Mouse (Mus musculus) CH12.LX (cell line): ENCODE measurements at regions not wholly inside any gene's neighbourhood (a gene's known extent, or its start where the extent isn't known, plus 50 kb on each side); places are given as distances from the start of the nearest gene placed in this dataset.

ENCODE experiments used
- DNase-seq: peaks from one replicate; pipeline ENCODE4 v3.0.0-alpha.2; 2013; ENCODE audit errors: extremely low read depth
- H3K27ac ChIP-seq: 2 replicates; pipeline ENCODE4 v1.5.1; 2012; ENCODE audit warnings: low read depth, mild to moderate bottlenecking, control low read depth, moderate library complexity; ENCODE audit not compliant: insufficient read depth
- H3K27me3 ChIP-seq: replicated peaks from 2 replicates; pipeline ENCODE3; 2012; ENCODE audit warnings: inconsistent platforms
- H3K36me3 ChIP-seq, 2 experiments: replicated peaks in 1 of 2; 2 replicates each; pipeline versions ENCODE3 to v1.6.1; 2012; ENCODE audit warnings: inconsistent platforms in 1 of 2, low read length in 1 of 2, mild to moderate bottlenecking in 1 of 2, mixed read lengths in 1 of 2, moderate library complexity in 1 of 2; ENCODE audit not compliant: control insufficient read depth in 1 of 2, insufficient read depth in 1 of 2
- H3K4me1 ChIP-seq, 2 experiments: 2 replicates each; pipeline ENCODE4 v1.6.1; 2012; ENCODE audit warnings: inconsistent platforms in 1 of 2, moderate library complexity in 1 of 2; ENCODE audit not compliant: insufficient read depth in 2 of 2, control insufficient read depth in 1 of 2
- H3K4me2 ChIP-seq: 2 replicates; pipeline ENCODE4 v1.6.1; 2012; ENCODE audit warnings: low read depth, mild to moderate bottlenecking, control low read depth; ENCODE audit not compliant: poor library complexity, insufficient read depth, severe bottlenecking
- H3K4me3 ChIP-seq, 3 experiments: fragments of 150-350 bp in 1 of 3; sonication (generic) in 1 of 3; replicated peaks in 1 of 3; 2 replicates each; pipeline versions ENCODE3 to v1.5.1; 2011 to 2012; ENCODE audit warnings: low read depth in 2 of 3, low read length in 2 of 3, mild to moderate bottlenecking in 2 of 3, moderate library complexity in 2 of 3, control low read depth in 1 of 3, improper control_type of control experiment in 1 of 3, inconsistent platforms in 1 of 3, mixed read lengths in 1 of 3; ENCODE audit not compliant: poor library complexity in 1 of 3
- H3K79me2 ChIP-seq: replicated peaks from 2 replicates; pipeline ENCODE4 v1.6.1; 2012; ENCODE audit warnings: mild to moderate bottlenecking, moderate library complexity; ENCODE audit not compliant: control insufficient read depth, poor library complexity, insufficient read depth, severe bottlenecking; ENCODE audit errors: extremely low read depth
- H3K9ac ChIP-seq: 2 replicates; pipeline ENCODE4 v1.6.1; 2012; ENCODE audit warnings: low read depth, mild to moderate bottlenecking, control low read depth, moderate library complexity; ENCODE audit not compliant: insufficient read depth
- H3K9me3 ChIP-seq: replicated peaks from 2 replicates; pipeline ENCODE3; 2012; ENCODE audit warnings: low read length, inconsistent platforms, mixed read lengths
- BHLHE40 ChIP-seq: IDR thresholded peaks from 2 replicates; pipeline ENCODE4 v1.6.1; 2011; ENCODE audit warnings: mild to moderate bottlenecking, low read depth, low read length, improper control_type of control experiment
- CTCF ChIP-seq, 2 experiments: IDR thresholded peaks in 1 of 2; conservative IDR thresholded peaks in 1 of 2; 2 replicates each; pipeline ENCODE4 v1.5.1; 2011 to 2012; ENCODE audit warnings: low read depth in 2 of 2, low read length in 2 of 2, improper control_type of control experiment in 1 of 2, inconsistent platforms in 1 of 2, mild to moderate bottlenecking in 1 of 2, moderate library complexity in 1 of 2
- EP300 ChIP-seq: IDR thresholded peaks from 2 replicates; pipeline ENCODE4 v1.6.1; 2011; ENCODE audit warnings: low read length, improper control_type of control experiment
- IRF4 ChIP-seq: IDR thresholded peaks from 2 replicates; pipeline ENCODE4 v1.6.1; 2014; ENCODE audit warnings: low read depth, mild to moderate bottlenecking, inconsistent platforms, low read length, improper control_type of control experiment
- JUN ChIP-seq: IDR thresholded peaks from 2 replicates; pipeline ENCODE4 v1.6.1; 2011; ENCODE audit warnings: low read depth, mild to moderate bottlenecking, low read length, improper control_type of control experiment, moderate library complexity; ENCODE audit not compliant: insufficient read depth
- MYC ChIP-seq: IDR thresholded peaks from 2 replicates; pipeline ENCODE4 v1.6.1; 2011; ENCODE audit warnings: low read depth, mild to moderate bottlenecking, improper control_type of control experiment, low read length
- NELFE ChIP-seq: IDR thresholded peaks from 2 replicates; pipeline ENCODE4 v1.6.1; 2011; ENCODE audit warnings: low read depth, low read length, improper control_type of control experiment
- PAX5 ChIP-seq: IDR thresholded peaks from 2 replicates; pipeline ENCODE4 v1.6.1; 2012; ENCODE audit warnings: low read length, inconsistent platforms, mixed read lengths
- TCF12 ChIP-seq: IDR thresholded peaks from 2 replicates; pipeline ENCODE4 v1.6.1; 2014; ENCODE audit warnings: low read depth, mild to moderate bottlenecking, inconsistent platforms, low read length, improper control_type of control experiment
- USF2 ChIP-seq: conservative IDR thresholded peaks from 2 replicates; pipeline ENCODE4 v1.6.1; 2011; ENCODE audit warnings: low read depth, low read length, improper control_type of control experiment
- ZMIZ1 ChIP-seq: IDR thresholded peaks from 2 replicates; pipeline ENCODE4 v1.6.1; 2012; ENCODE audit warnings: low read depth, mild to moderate bottlenecking, inconsistent platforms, low read length, improper control_type of control experiment
- dilution Hi-C: fragments of 300-500 bp; cut with MboI; formaldehyde crosslinking; loops from 2 replicates; pipeline ENCODE4 v1.14.3; 2020; ENCODE audit warnings: low sequenced_read_pairs; ENCODE audit not compliant: extremely low pct_unique_long_range_greater_than_20kb, extremely low pct_ligation_motif_present
- in situ Hi-C: fragments of 300-500 bp; cut with MboI; formaldehyde crosslinking; loops from 3 replicates; pipeline ENCODE4 v1.14.3; 2019; ENCODE audit warnings: low sequenced_read_pairs, low pct_ligation_motif_present, low pct_unique_long_range_greater_than_20kb, mixed read lengths

DNA sequence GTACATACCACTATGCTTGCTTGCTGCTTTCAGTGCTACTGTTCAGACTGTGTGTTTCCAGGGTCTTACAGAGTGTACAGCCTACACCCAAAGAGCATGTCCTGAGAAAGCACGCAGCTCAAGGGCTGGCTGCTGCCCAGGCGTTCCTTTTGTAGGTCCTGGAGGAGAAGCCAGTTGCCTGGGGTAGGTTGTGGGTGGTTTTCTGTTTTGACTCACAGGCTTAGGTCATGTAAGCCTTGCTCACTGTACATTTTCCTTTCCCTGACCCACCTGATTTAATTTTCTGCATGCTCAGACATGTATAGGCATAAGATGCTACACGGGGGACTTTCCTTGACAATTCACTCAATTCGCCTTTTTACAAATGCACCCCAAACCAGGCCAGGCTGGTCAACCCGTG, 172.9 kb upstream of the Wdfy3 start:
- H3K4me3 ChIP-seq: no peak overlapping the region
- H3K9me3 ChIP-seq: no peaks in the 10 kb centered on the region
- no peak for DNase-seq
- in situ Hi-C loops: no loop called here
- H3K4me1 ChIP-seq: peaks cover 0 to 4% of the 10 kb centered on the region in 2 experiments; a peak in 2 of 4 replicates
- H3K27me3 ChIP-seq: no peaks in the 10 kb centered on the region
- H3K36me3 ChIP-seq: no peaks in the 10 kb centered on the region
- TF ChIP-seq EP300 (peak; percentile 43; the same call in 1 of the 2 replicates), IRF4 (peak; percentile 66; the same call in 1 of the 2 replicates), MYC (no peak), CTCF (conservative IDR thresholded peaks at IDR 0.05 in 1 of 2, IDR thresholded peaks at IDR 0.05 in 1 of 2; ENCODE audit: low read depth in 2 of 2, low read length in 2 of 2) (no peak), USF2 (no peak), BHLHE40 (0 out of 2 replicates have a peak, but pooled peaks have one; percentile 7)
- TF ChIP-seq, all 38 proteins: peak for 3
- Histone ChIP-seq H3K4me2 (no peak overlapping the region), H3K79me2 (no peaks in the 10 kb centered on the region), H3K27ac (no peak overlapping the region), H3K9ac (no peak overlapping the region)
- dilution Hi-C loops: no loop called here

DNA sequence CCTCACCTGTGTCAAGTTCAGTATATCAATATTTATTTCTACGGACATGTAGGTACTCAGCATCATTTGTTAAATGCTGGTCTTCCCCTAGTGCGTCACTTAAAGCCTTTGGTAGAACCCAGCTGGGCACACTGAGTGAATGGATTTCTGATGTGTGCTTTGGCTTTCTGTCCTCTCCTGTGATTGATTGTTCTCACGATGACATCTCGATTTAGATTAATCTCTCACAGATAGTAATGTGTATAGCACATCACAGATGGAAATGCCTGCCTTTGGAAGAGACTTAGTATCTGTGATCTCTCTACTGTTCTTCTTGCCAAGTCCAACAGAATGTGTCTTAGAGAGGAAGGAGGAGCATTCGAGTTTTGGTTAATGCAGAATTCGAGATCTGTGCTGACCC, 175.0 kb upstream of the Wdfy3 start:
- H3K4me3 ChIP-seq: no peak overlapping the region
- dilution Hi-C loops (no loop called here), in situ Hi-C loops (no loop called here)
- no peak for DNase-seq
- TF ChIP-seq TCF12: no peak
- TF ChIP-seq MYC: no peak
- no peak for TF ChIP-seq NELFE
- TF ChIP-seq JUN: no peak
- H3K4me1 ChIP-seq: peaks cover 0 to 8% of the 10 kb centered on the region in 2 experiments; a peak in 2 of 4 replicates
- no peak overlapping the region for H3K4me2 ChIP-seq
- H3K79me2 ChIP-seq: no peaks in the 10 kb centered on the region
- H3K9me3 ChIP-seq: no peaks in the 10 kb centered on the region
- H3K27me3 ChIP-seq: no peaks in the 10 kb centered on the region
- H3K36me3 ChIP-seq: no peaks in the 10 kb centered on the region
- no peak overlapping the region for H3K27ac ChIP-seq
- no peak overlapping the region for H3K9ac ChIP-seq

DNA sequence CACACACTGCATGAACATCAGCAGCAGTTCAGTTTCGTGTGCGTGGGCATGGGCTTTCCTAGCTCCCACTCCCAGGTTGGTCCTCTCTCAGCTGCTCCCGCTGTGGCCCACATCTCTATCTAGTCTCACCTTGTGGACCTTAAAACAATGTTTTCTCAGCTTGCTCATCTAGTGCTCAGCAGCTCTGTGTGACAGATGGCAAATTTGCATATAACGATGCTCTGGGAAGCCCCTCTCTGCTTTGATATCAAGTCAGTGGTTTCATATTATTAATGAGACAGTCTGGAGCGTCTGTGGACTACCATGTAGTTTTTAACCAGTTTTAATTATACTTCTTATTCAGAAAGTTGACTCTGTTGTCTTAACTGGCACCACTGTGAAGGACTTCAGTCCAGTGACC, 179.0 kb upstream of the Wdfy3 start:
- dilution Hi-C loops: no loop called here
- Histone ChIP-seq H3K4me1 (peaks cover 0 to 8% of the 10 kb centered on the region in 2 experiments; a peak in 2 of 4 replicates), H3K9me3 (no peaks in the 10 kb centered on the region), H3K27me3 (no peaks in the 10 kb centered on the region), H3K4me3 (no peak overlapping the region), H3K27ac (peak overlapping the region; percentile 7; the same call in 1 of the 2 replicates), H3K9ac (no peak overlapping the region), H3K36me3 (no peaks in the 10 kb centered on the region), H3K79me2 (no peaks in the 10 kb centered on the region), H3K4me2 (no peak overlapping the region)
- TF ChIP-seq PAX5 (no peak), EP300 (no peak), BHLHE40 (no peak), ZMIZ1 (no peak)
- no peak for DNase-seq
- in situ Hi-C loops: no loop called here
